Mouse (Mus musculus) heart, embryonic 12.5 days (tissue): ENCODE measurements around the gene Kcnk12. TPM values are rescaled to one million over a fixed set of nuclear protein-coding genes. Genes with fewer than 3 reads are reported as not detected.

ENCODE experiments used
- ATAC-seq: fragments of 200-750 bp; cut with Nextera tagmentation; 2 replicates; pipeline ENCODE4 v1.8.0; 2017; ENCODE audit warnings: moderate TSS enrichment, moderate library complexity; ENCODE audit not compliant: insufficient number of reproducible peaks, low FRiP score
- H3K27ac ChIP-seq: fragments of 300-500 bp; sonication (generic); 2 replicates; pipeline ENCODE4 v1.5.1; 2016; ENCODE audit warnings: mild to moderate bottlenecking, moderate library complexity; ENCODE audit not compliant: poor library complexity, severe bottlenecking
- H3K27me3 ChIP-seq: fragments of 300-500 bp; sonication (generic); replicated peaks from 2 replicates; pipeline ENCODE4 v1.6.1; 2016; ENCODE audit warnings: mild to moderate bottlenecking, moderate library complexity
- H3K36me3 ChIP-seq: fragments of 300-500 bp; sonication (generic); 2 replicates; pipeline ENCODE4 v1.6.1; 2016; ENCODE audit warnings: mild to moderate bottlenecking, moderate library complexity
- H3K4me1 ChIP-seq: fragments of 300-500 bp; sonication (generic); replicated peaks from 2 replicates; pipeline ENCODE4 v1.6.1; 2016; ENCODE audit warnings: mild to moderate bottlenecking
- H3K4me2 ChIP-seq: fragments of 300-500 bp; sonication (generic); 2 replicates; pipeline ENCODE4 v1.6.1; 2016; ENCODE audit warnings: mild to moderate bottlenecking, moderate library complexity
- H3K4me3 ChIP-seq: fragments of 300-500 bp; sonication (generic); 2 replicates; pipeline ENCODE4 v1.5.1; 2016; ENCODE audit warnings: mild to moderate bottlenecking
- H3K9ac ChIP-seq: fragments of 300-500 bp; sonication (generic); 2 replicates; pipeline ENCODE4 v1.6.1; 2016; ENCODE audit warnings: mild to moderate bottlenecking, moderate library complexity
- H3K9me3 ChIP-seq: fragments of 300-500 bp; sonication (generic); replicated peaks from 2 replicates; pipeline ENCODE4 v1.6.1; 2016; ENCODE audit warnings: mild to moderate bottlenecking, moderate library complexity
- WGBS: fragments of 180-500 bp; shearing (Covaris S2); methylation state at CpG from one replicate; pipeline ENCODE4 v1.1.7; 2016; 5-methylcytosine and 5-hydroxymethylcytosine counted together
- polyA plus RNA-seq: library from polyadenylated mRNA; unstranded; fragments of >200 nt; fragmentation: Nextera tagmentation; extraction: Ambion mirVana; gene quantifications from 2 replicates; pipeline ENCODE4 v1.2.1, GENCODE M21; 2016

The Kcnk12 gene
- polyA plus RNA-seq, 1 experiment from 2014 or later: 0.11 TPM

DNA sequence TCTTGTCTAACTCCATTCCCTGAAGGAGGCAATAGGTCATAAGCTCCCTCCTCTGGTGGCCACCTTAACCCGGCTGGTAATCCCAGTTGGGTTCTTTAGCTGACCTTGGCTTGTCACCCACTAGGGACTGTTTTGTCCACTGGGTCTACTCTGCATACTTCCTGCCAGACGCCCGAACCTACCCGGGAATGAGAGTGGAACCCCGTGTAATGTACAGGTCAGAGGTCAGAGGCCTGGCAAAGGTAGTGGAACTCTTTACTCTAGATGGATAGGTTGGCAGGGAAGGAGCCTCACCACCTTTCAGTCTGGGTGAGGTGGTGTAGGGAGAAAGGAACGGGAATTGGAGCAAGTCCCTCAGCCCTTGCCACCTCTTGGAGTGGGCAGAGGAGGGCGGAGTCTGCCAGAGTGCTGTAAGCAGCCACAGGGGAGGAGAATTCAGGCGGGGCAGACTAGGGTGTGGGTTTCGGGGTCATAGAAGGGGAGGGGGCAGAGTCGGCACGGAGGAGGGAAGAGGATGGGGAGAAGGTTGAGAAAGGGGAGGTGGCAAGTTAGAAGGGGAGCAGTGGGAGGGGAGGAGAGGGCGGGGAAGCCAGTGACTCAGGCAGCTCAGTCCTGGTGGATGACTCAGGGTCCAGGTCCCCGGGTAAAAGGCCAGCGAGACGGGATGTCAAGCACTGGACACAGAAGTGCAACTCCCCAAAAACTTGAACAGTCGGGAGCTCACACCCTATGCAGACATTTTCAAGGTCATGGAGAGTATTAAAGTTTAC lies 98.6 kb downstream of the Kcnk12 start:
- Histone ChIP-seq H3K27me3 (no peaks in the 10 kb centered on the region), H3K9me3 (no peaks in the 10 kb centered on the region), H3K4me3 (no peak overlapping the region), H3K27ac (no peak overlapping the region), H3K9ac (no peak overlapping the region), H3K4me1 (peaks cover 4% of the 10 kb centered on the region; the same call in 1 of the 2 replicates), H3K36me3 (peaks cover 67% of the 10 kb centered on the region), H3K4me2 (no peak overlapping the region)
- ATAC-seq: no peak
- WGBS: 79% methylated on average over 16 of the region's 16 CpGs

DNA sequence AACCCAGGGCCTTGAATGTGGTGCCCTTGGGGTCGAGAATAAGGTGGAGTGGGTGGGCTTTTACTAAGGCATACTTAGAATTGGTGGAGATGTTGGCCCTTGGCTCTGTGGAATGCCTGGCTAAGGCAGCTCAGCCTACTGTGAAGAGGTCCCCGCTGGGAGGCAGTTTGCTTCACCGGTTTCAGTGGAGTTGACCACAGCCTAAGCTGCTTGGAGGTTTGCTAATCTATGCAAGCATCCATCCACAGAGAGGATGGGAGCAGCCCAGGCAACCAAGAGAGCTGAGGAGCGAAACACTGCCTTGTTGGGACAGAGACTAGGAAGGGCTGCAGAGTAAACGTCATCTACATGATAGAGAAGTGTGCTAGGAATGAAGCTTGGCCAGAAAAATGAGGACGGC lies 101.0 kb downstream of the Kcnk12 start:
- H3K4me1 ChIP-seq: peaks cover 4% of the 10 kb centered on the region; the same call in 1 of the 2 replicates
- H3K9ac ChIP-seq: no peak overlapping the region
- H3K9me3 ChIP-seq: no peaks in the 10 kb centered on the region
- no peak for ATAC-seq
- no peak overlapping the region for H3K4me2 ChIP-seq
- H3K4me3 ChIP-seq: no peak overlapping the region
- 81% methylated on average over 6 of the region's 6 CpGs for WGBS
- peaks cover 60% of the 10 kb centered on the region for H3K36me3 ChIP-seq
- H3K27ac ChIP-seq: no peak overlapping the region
- H3K27me3 ChIP-seq: no peaks in the 10 kb centered on the region

DNA sequence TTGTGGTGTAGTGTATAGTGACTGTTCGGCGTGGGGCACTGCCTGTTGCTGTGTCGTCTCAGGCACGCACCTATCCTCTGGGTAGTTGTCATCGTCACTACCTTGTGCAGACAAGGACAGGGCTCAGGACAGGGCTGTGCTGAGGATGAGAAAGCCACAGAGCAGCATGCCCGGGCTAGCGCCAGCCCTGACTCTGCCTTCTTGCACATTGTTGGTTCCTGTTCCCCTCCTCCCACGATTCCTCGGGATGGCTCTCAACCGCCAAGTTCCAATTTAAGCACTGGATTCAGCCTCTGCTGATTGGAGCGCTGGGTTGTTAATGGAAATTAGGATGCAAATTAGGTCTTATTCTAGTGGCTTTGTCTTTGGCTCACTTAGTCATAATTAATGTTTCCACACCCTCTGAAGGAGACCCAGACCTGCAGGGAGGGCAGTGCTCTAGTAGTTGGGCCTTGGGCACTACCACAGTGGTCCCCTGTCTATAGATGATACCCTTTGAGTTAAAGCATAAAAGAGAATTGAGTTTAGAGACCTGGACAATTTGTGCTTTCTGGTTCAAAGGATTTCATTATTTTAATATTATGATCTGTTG lies 101.8 kb downstream of the Kcnk12 start:
- 90% methylated on average over 11 of the region's 11 CpGs for WGBS

More for the DNA sequence above, 101.8 kb downstream of the Kcnk12 start:
- H3K4me3 ChIP-seq: no peak overlapping the region
- no peak overlapping the region for H3K9ac ChIP-seq
- H3K36me3 ChIP-seq: peaks cover 55% of the 10 kb centered on the region
- peaks cover 4% of the 10 kb centered on the region; the same call in 1 of the 2 replicates for H3K4me1 ChIP-seq
- H3K4me2 ChIP-seq: no peak overlapping the region
- H3K27ac ChIP-seq: no peak overlapping the region
- H3K27me3 ChIP-seq: no peaks in the 10 kb centered on the region
- no peaks in the 10 kb centered on the region for H3K9me3 ChIP-seq
- ATAC-seq: no peak

Other genes starting within 250 kb of the Kcnk12 start
- gene Epcam, start 162.0 kb downstream of the Kcnk12 start, polyA plus RNA-seq: 2.9 and 3.9 TPM in 2 replicates
- gene Msh2, start 125.7 kb downstream of the Kcnk12 start, polyA plus RNA-seq: 49.0 and 51.6 TPM in 2 replicates
- gene Rpl36-ps4, start 123.0 kb upstream of the Kcnk12 start, polyA plus RNA-seq: not detected in 2 replicates
- gene Msh6, start 177.1 kb upstream of the Kcnk12 start, polyA plus RNA-seq: 40.3 and 43.3 TPM in 2 replicates